Mouse (Mus musculus): ENCODE measurements around the gene Cmtm1. TPM values are rescaled to one million over a fixed set of nuclear protein-coding genes. Genes with fewer than 3 reads are reported as not detected.

The Cmtm1 gene
- total and polyA plus RNA-seq, 3 experiments: not detected

DNA sequence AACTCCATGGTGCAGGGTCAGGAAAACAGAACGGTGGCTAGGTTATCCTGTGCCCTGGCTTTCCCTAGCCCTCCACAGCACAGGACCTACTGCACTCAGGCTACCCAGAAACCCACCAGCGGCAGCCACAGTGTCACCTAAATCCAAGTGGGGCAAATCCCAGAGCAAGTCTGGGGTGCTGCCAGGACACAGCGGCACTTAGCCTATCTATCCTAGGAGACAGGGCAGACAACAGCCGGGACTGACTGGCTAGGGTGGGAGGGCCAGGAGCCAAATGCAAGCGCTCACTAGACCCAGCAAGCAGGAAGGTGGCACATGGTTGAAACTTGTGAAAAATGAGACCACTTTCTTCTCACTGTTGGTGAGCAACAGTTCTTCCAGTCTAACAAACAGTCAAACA is 39.0 kb upstream of the Cmtm1 start:
- no peak overlapping the region for H3K4me2 ChIP-seq (ENCODE audit: insufficient read depth, low read depth, poor library complexity, severe bottlenecking)
- no peaks in the 10 kb centered on the region for H3K27me3 ChIP-seq (replicated peaks)
- dilution Hi-C loops (cut with MboI; ENCODE audit: extremely low pct_ligation_motif_present, extremely low pct_unique_long_range_greater_than_20kb, low sequenced_read_pairs) (no loop called here), in situ Hi-C loops (cut with MboI; ENCODE audit: low pct_ligation_motif_present, low pct_unique_long_range_greater_than_20kb, low sequenced_read_pairs) (no loop called here)
- no peak overlapping the region for H3K27ac ChIP-seq (ENCODE audit: insufficient read depth, low read depth)
- H3K79me2 ChIP-seq (replicated peaks; ENCODE audit: control insufficient read depth, extremely low read depth, insufficient read depth, poor library complexity, severe bottlenecking): no peaks in the 10 kb centered on the region
- no peak overlapping the region for H3K9ac ChIP-seq (ENCODE audit: insufficient read depth, low read depth)
- H3K36me3 ChIP-seq (replicated peaks in 1 of 2; ENCODE audit: control insufficient read depth in 1 of 2, insufficient read depth in 1 of 2, low read length in 1 of 2): peaks cover 0 to 49% of the 10 kb centered on the region in 2 experiments
- H3K4me3 ChIP-seq (replicated peaks in 1 of 3; ENCODE audit: low read depth in 2 of 3, low read length in 2 of 3, poor library complexity in 1 of 3): no peak overlapping the region
- no peak for TF ChIP-seq TCF12 (IDR thresholded peaks at IDR 0.05; ENCODE audit: low read depth, low read length)
- H3K4me1 ChIP-seq (ENCODE audit: control insufficient read depth in 1 of 2, insufficient read depth in 2 of 2): peaks cover 0 to 7% of the 10 kb centered on the region in 2 experiments; a peak in 2 of 4 replicates
- DNase-seq (ENCODE audit: extremely low read depth): no peak
- no peaks in the 10 kb centered on the region for H3K9me3 ChIP-seq (replicated peaks; ENCODE audit: low read length)

DNA sequence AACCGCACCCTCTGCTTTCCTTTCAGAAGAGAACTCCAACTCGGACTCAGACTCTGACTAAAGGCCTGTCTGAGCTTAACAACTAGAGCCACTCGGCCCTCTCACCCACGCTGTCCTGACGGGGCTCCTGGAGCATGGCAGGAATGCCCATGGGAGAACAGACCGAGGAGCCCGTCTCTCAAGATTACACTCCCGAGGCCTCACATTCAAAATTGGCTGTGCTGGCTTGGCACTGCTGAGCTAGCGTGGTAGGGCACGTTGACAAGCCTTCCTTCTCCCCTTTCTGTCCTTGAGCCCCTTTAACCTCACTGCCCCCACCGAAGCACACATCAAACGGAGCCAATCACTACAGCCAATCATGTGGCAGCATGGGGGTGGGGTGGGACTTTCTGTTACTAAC is 36.8 kb upstream of the Cmtm1 start:
- dilution Hi-C loops (cut with MboI; ENCODE audit: extremely low pct_ligation_motif_present, extremely low pct_unique_long_range_greater_than_20kb, low sequenced_read_pairs): no loop called here
- H3K4me2 ChIP-seq (ENCODE audit: insufficient read depth, low read depth, poor library complexity, severe bottlenecking): no peak overlapping the region
- DNase-seq (ENCODE audit: extremely low read depth): no peak
- in situ Hi-C loops (cut with MboI; ENCODE audit: low pct_ligation_motif_present, low pct_unique_long_range_greater_than_20kb, low sequenced_read_pairs): no loop called here
- H3K4me1 ChIP-seq (ENCODE audit: control insufficient read depth in 1 of 2, insufficient read depth in 2 of 2): peaks cover 0 to 15% of the 10 kb centered on the region in 2 experiments; a peak in 2 of 4 replicates
- TF ChIP-seq KAT2A (IDR thresholded peaks at IDR 0.05; ENCODE audit: insufficient replicate concordance, low read length) (no peak), ZKSCAN1 (IDR thresholded peaks at IDR 0.05; ENCODE audit: borderline replicate concordance, low read depth, low read length) (no peak), TCF12 (IDR thresholded peaks at IDR 0.05; ENCODE audit: low read depth, low read length) (no peak), PAX5 (IDR thresholded peaks at IDR 0.05; ENCODE audit: low read length) (no peak), MYC (IDR thresholded peaks at IDR 0.05; ENCODE audit: low read depth, low read length) (no peak), NRF1 (IDR thresholded peaks at IDR 0.05; ENCODE audit: low read depth, low read length) (no peak)
- no peaks in the 10 kb centered on the region for H3K9me3 ChIP-seq (replicated peaks; ENCODE audit: low read length)
- no peak overlapping the region for H3K4me3 ChIP-seq (replicated peaks in 1 of 3; ENCODE audit: low read depth in 2 of 3, low read length in 2 of 3, poor library complexity in 1 of 3)
- no peaks in the 10 kb centered on the region for H3K27me3 ChIP-seq (replicated peaks)
- no peak overlapping the region for H3K27ac ChIP-seq (ENCODE audit: insufficient read depth, low read depth)
- H3K9ac ChIP-seq (ENCODE audit: insufficient read depth, low read depth): no peak overlapping the region
- H3K36me3 ChIP-seq (replicated peaks in 1 of 2; ENCODE audit: control insufficient read depth in 1 of 2, insufficient read depth in 1 of 2, low read length in 1 of 2): peaks cover 0 to 45% of the 10 kb centered on the region in 2 experiments
- no peaks in the 10 kb centered on the region for H3K79me2 ChIP-seq (replicated peaks; ENCODE audit: control insufficient read depth, extremely low read depth, insufficient read depth, poor library complexity, severe bottlenecking)

DNA sequence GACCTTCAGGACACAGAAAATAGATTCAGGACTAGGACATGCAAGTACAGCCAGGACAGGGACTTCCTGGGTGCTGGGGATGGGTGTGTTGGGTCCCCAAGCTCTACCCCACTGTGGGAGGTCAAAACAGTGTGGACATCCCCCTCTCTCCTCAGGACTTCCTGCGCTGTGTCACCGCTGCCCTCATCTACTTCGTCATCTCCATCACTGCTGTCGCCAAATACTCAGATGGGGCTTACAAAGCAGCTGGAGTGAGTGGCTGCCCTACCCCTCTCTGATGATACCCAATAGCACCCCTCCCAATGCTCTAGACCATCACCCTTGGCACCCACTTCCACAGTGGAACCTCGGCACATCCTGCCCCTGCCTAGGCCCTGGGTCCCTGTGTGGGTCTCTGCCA is 34.7 kb upstream of the Cmtm1 start:
- H3K9ac ChIP-seq (ENCODE audit: insufficient read depth, low read depth): no peak overlapping the region
- peaks cover 0 to 45% of the 10 kb centered on the region in 2 experiments for H3K36me3 ChIP-seq (replicated peaks in 1 of 2; ENCODE audit: control insufficient read depth in 1 of 2, insufficient read depth in 1 of 2, low read length in 1 of 2)
- H3K27ac ChIP-seq (ENCODE audit: insufficient read depth, low read depth): no peak overlapping the region
- in situ Hi-C loops (cut with MboI; ENCODE audit: low pct_ligation_motif_present, low pct_unique_long_range_greater_than_20kb, low sequenced_read_pairs): loop anchor here (5.0 kb wide), 1 partner anchor 63 kb away; no protein-coding TSS in a partner anchor
- no peaks in the 10 kb centered on the region for H3K27me3 ChIP-seq (replicated peaks)
- H3K9me3 ChIP-seq (replicated peaks; ENCODE audit: low read length): no peaks in the 10 kb centered on the region
- no peak overlapping the region for H3K4me3 ChIP-seq (replicated peaks in 1 of 3; ENCODE audit: low read depth in 2 of 3, low read length in 2 of 3, poor library complexity in 1 of 3)
- dilution Hi-C loops (cut with MboI; ENCODE audit: extremely low pct_ligation_motif_present, extremely low pct_unique_long_range_greater_than_20kb, low sequenced_read_pairs): no loop called here
- no peak overlapping the region for H3K4me2 ChIP-seq (ENCODE audit: insufficient read depth, low read depth, poor library complexity, severe bottlenecking)
- no peaks in the 10 kb centered on the region for H3K79me2 ChIP-seq (replicated peaks; ENCODE audit: control insufficient read depth, extremely low read depth, insufficient read depth, poor library complexity, severe bottlenecking)
- TF ChIP-seq USF1 (IDR thresholded peaks at IDR 0.05; ENCODE audit: low read depth, low read length) (no peak), CTCF (conservative IDR thresholded peaks at IDR 0.05 in 1 of 2, IDR thresholded peaks at IDR 0.05 in 1 of 2; ENCODE audit: low read depth in 2 of 2, low read length in 2 of 2) (no peak), EP300 (IDR thresholded peaks at IDR 0.05; ENCODE audit: low read length) (no peak)
- peaks cover 3 to 25% of the 10 kb centered on the region in 2 experiments; a peak in 2 of 4 replicates for H3K4me1 ChIP-seq (ENCODE audit: control insufficient read depth in 1 of 2, insufficient read depth in 2 of 2)
- no peak for DNase-seq (ENCODE audit: extremely low read depth)
